Comparison of ENCODE assay signal across 22 mouse cellular contexts in the genomic region with DNA sequence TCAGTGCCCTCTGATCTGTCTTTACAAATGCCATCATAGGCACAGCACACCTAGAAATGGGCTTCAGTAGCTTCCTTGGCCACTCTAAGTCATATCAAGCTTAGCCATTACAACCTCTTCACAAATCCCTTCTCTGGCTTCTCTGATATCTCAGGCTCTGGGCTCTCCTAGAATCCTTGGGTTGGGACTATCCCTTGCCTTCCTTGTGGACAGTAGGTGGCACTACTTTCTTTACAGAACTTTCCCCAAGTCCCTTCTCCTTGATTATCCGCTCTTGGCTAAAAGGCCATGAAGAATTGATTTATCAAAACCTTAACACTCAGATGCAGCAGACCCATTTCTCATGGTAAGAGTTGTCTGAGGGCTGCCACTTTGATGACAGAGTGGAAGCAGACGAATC.
A peak's percentile ranks its signal among the peaks of the same experiment; 100 is the strongest.
DNase-seq lines count a peak whose midpoint lies in the region; ATAC-seq and TF ChIP-seq lines count a peak whose summit lies in the region.
"Had no signal": no experiment of that assay in that cellular context is flagged by ENCODE, and none has a peak within 500 bp of the region (broad histone marks: within the 10 kb centered on the region; RNA-seq: fewer than 3 reads in every experiment).

No protein-coding gene starts in this region.

- 0 out of 2 replicates have a peak, but pooled peaks have one; percentile 10 for TF ChIP-seq CTCF in forebrain, postnatal 0 days (IDR thresholded peaks at IDR 0.05; ENCODE audit: low read depth)
- TF ChIP-seq CTCF in left cerebral cortex, adult 2 months (IDR thresholded peaks at IDR 0.05): peak; percentile 49
- peak; percentile 53 for TF ChIP-seq CTCF in Patski (IDR thresholded peaks at IDR 0.05)
- peak; percentile 37 for TF ChIP-seq CTCF in stomach, postnatal 0 days (IDR thresholded peaks at IDR 0.05; ENCODE audit: low read depth)

- POLR2A ChIA-PET in Patski (lab: Charles Lee): no interaction called here

- H3K9me3 ChIP-seq in forebrain, postnatal 0 days (ENCODE audit: low read length): no peaks in the 10 kb centered on the region
- no peaks in the 10 kb centered on the region for H3K9me3 ChIP-seq in forebrain, embryonic 11.5 days (ENCODE audit: control insufficient read depth, low read length)
- H3K9me3 ChIP-seq in stomach, postnatal 0 days (ENCODE audit: control insufficient read depth, low read length): no peaks in the 10 kb centered on the region
- H3K9me3 ChIP-seq: embryonic facial prominence, embryonic 15.5 days; forebrain, embryonic 10.5 days; forebrain, embryonic 15.5 days; heart, embryonic 13.5 days had no signal

- intact Hi-C loops in left cerebral cortex, adult 2 months (cut with DNase I): loop anchor here (1.0 to 5.0 kb wide), 2 partner anchors 100 to 141 kb away; no protein-coding TSS in a partner anchor

- H3K27ac ChIP-seq in forebrain, postnatal 0 days (ENCODE audit: low read depth, low read length): no peak overlapping the region
- no peak overlapping the region for H3K27ac ChIP-seq in forebrain, embryonic 11.5 days (ENCODE audit: low read depth, low read length)
- H3K27ac ChIP-seq in left cerebral cortex, adult 2 months: no peak overlapping the region
- H3K27ac ChIP-seq in stomach, postnatal 0 days (replicated peaks): no peak overlapping the region
- H3K27ac ChIP-seq: embryonic facial prominence, embryonic 15.5 days; forebrain, embryonic 10.5 days; forebrain, embryonic 15.5 days; heart, embryonic 13.5 days had no signal

- CTCF ChIA-PET in Patski (lab: Charles Lee): interaction anchor here (0.7 to 1.7 kb wide), 5 partner anchors 20 to 98 kb away, joined by 3 to 5 read pairs (median 3); no protein-coding TSS in a partner anchor

- no peaks in the 10 kb centered on the region for H3K4me1 ChIP-seq in forebrain, postnatal 0 days (ENCODE audit: insufficient read depth)
- no peaks in the 10 kb centered on the region for H3K4me1 ChIP-seq in forebrain, embryonic 11.5 days (replicated peaks; ENCODE audit: control insufficient read depth, insufficient read depth, low read length)
- H3K4me1 ChIP-seq in stomach, postnatal 0 days (replicated peaks; ENCODE audit: control insufficient read depth, insufficient read depth): no peaks in the 10 kb centered on the region
- H3K4me1 ChIP-seq: embryonic facial prominence, embryonic 15.5 days; forebrain, embryonic 10.5 days; forebrain, embryonic 15.5 days; heart, embryonic 13.5 days had no signal

- no peaks in the 10 kb centered on the region for H3K27me3 ChIP-seq in forebrain, postnatal 0 days (ENCODE audit: insufficient read depth, low read length)
- H3K27me3 ChIP-seq in forebrain, embryonic 11.5 days (ENCODE audit: control insufficient read depth, insufficient read depth, low read length): no peaks in the 10 kb centered on the region
- H3K27me3 ChIP-seq in Patski: no peaks in the 10 kb centered on the region
- H3K27me3 ChIP-seq in stomach, postnatal 0 days (ENCODE audit: control insufficient read depth, insufficient read depth, low read length): no peaks in the 10 kb centered on the region
- H3K27me3 ChIP-seq: embryonic facial prominence, embryonic 15.5 days; forebrain, embryonic 15.5 days; heart, embryonic 13.5 days had no signal

- WGBS in forebrain, postnatal 0 days: 73% methylated on average over 2 of the region's 2 CpGs
- 73% methylated on average over 2 of the region's 2 CpGs for WGBS in forebrain, embryonic 11.5 days
- 57% methylated on average over 2 of the region's 2 CpGs for WGBS in stomach, postnatal 0 days

- H3K4me2 ChIP-seq in forebrain, postnatal 0 days (ENCODE audit: low read depth): no peak overlapping the region
- no peak overlapping the region for H3K4me2 ChIP-seq in forebrain, embryonic 11.5 days (ENCODE audit: low read depth, low read length, severe bottlenecking)
- no peak overlapping the region for H3K4me2 ChIP-seq in stomach, postnatal 0 days (replicated peaks; ENCODE audit: low read depth)
- H3K4me2 ChIP-seq: embryonic facial prominence, embryonic 15.5 days; forebrain, embryonic 15.5 days; heart, embryonic 13.5 days had no signal

- no peak overlapping the region for H3K9ac ChIP-seq in forebrain, postnatal 0 days
- no peak overlapping the region for H3K9ac ChIP-seq in forebrain, embryonic 11.5 days (ENCODE audit: low read length)
- H3K9ac ChIP-seq in stomach, postnatal 0 days (ENCODE audit: low read length): no peak overlapping the region
- H3K9ac ChIP-seq: embryonic facial prominence, embryonic 15.5 days; forebrain, embryonic 15.5 days; heart, embryonic 13.5 days had no signal

- ATAC-seq in forebrain, postnatal 0 days: no peak
- no peak for ATAC-seq in forebrain, embryonic 11.5 days (replicated peaks; ENCODE audit: low FRiP score)
- no peak for ATAC-seq in Patski
- ATAC-seq in stomach, postnatal 0 days (ENCODE audit: low FRiP score, low TSS enrichment): no peak
- ATAC-seq: CD4-positive, CD25-positive, alpha-beta regulatory T cell, adult 4 months; forebrain, embryonic 15.5 days; hindbrain, embryonic 16.5 days had no signal

- H3K4me3 ChIP-seq in forebrain, postnatal 0 days (ENCODE audit: low read depth, low read length): no peak overlapping the region
- H3K4me3 ChIP-seq in forebrain, embryonic 11.5 days (ENCODE audit: low read depth, low read length): no peak overlapping the region
- H3K4me3 ChIP-seq in left cerebral cortex, adult 2 months: no peak overlapping the region
- no peak overlapping the region for H3K4me3 ChIP-seq in stomach, postnatal 0 days (ENCODE audit: low read depth, low read length)
- H3K4me3 ChIP-seq: embryonic facial prominence, embryonic 15.5 days; erythroblast, embryonic 14.5 days; forebrain, embryonic 10.5 days; forebrain, embryonic 15.5 days; heart, embryonic 13.5 days had no signal

- TF ChIP-seq EP300 in stomach, postnatal 0 days (optimal IDR thresholded peaks at IDR 0.05): no peak

- H3K36me3 ChIP-seq in forebrain, postnatal 0 days (ENCODE audit: insufficient read depth): no peaks in the 10 kb centered on the region
- H3K36me3 ChIP-seq in forebrain, embryonic 11.5 days (ENCODE audit: control insufficient read depth, insufficient read depth, low read length): no peaks in the 10 kb centered on the region
- no peaks in the 10 kb centered on the region for H3K36me3 ChIP-seq in stomach, postnatal 0 days (ENCODE audit: control insufficient read depth, insufficient read depth, low read length)
- H3K36me3 ChIP-seq: embryonic facial prominence, embryonic 15.5 days; forebrain, embryonic 10.5 days; forebrain, embryonic 15.5 days; G1E; heart, embryonic 13.5 days had no signal

- in situ Hi-C loops in Patski (cut with MboI; ENCODE audit: low pct_unique_long_range_greater_than_20kb): loop anchor here (5.0 kb wide), 1 partner anchor 86 kb away; no protein-coding TSS in a partner anchor

- DNase-seq in forebrain, postnatal 0 days: no peak
- no peak for DNase-seq in forebrain, embryonic 11.5 days (ENCODE audit: low spot score)
- DNase-seq in left cerebral cortex, adult 2 months (ENCODE audit: extremely low spot score in 1 of 2, low spot score in 2 of 2): no peak
- DNase-seq in left cerebral cortex, adult 9 months (ENCODE audit: low spot score in 2 of 2): no peak
- no peak for DNase-seq in Patski (ENCODE audit: low read depth, low spot score)
- no peak for DNase-seq in stomach, postnatal 0 days (ENCODE audit: low spot score)
- no peak for DNase-seq in urinary bladder, postnatal 36 days (ENCODE audit: low spot score in 2 of 2)
- DNase-seq: adrenal gland, postnatal 14 days; B cell, adult 2 months; cerebellum, adult 2 months; cerebellum, postnatal 10 days; embryo, embryonic 11 days; gastrocnemius, postnatal 36 days; heart, postnatal 36 days had no signal
